Mouse (Mus musculus): Measurements from ENCODE around the gene Enpp1. TPM values are rescaled to one million over a fixed set of nuclear protein-coding genes. Genes with fewer than 3 reads are reported as not detected.
A peak's percentile ranks its signal among the peaks of the same experiment; 100 is the strongest.

Gene Enpp1
- polyA plus RNA-seq, 2 experiments: 0.52 to 2.3 TPM

- Histone ChIP-seq H3K27ac (no peak overlapping the region), H3K36me3 (replicated peaks; ENCODE audit: control insufficient read depth, insufficient read depth, low read depth) (no peaks in the 10 kb centered on the region), H3K27me3 (ENCODE audit: control insufficient read depth, insufficient read depth, low read length) (peaks cover 13% of the 10 kb centered on the region), H3K4me1 (replicated peaks; ENCODE audit: control insufficient read depth in 2 of 2, insufficient read depth in 2 of 2, low read length in 1 of 2) (no peaks in the 10 kb centered on the region), H3K9ac (replicated peaks) (no peak overlapping the region), H3K9me3 (ENCODE audit: control insufficient read depth, low read length) (no peaks in the 10 kb centered on the region), H3K4me3 (ENCODE audit: insufficient read depth in 1 of 2, low read depth in 2 of 2, low read length in 2 of 2) (no peak overlapping the region), H3K4me2 (ENCODE audit: low read depth) (no peak overlapping the region)
- 65% methylated on average over 5 of the region's 5 CpGs for WGBS (ENCODE audit: insufficient replicate concordance)
- DNase-seq (ENCODE audit: low read depth in 3 of 3, low spot score in 3 of 3): no peak
- no peak for ATAC-seq (ENCODE audit: insufficient read depth)
- no peak for TF ChIP-seq EP300 (IDR thresholded peaks at IDR 0.05; ENCODE audit: low read depth)
- TF ChIP-seq CTCF (IDR thresholded peaks at IDR 0.05; ENCODE audit: low read depth): no peak
These were observed 112.2 kb downstream of the Enpp1 start for GRCm38 (mm10) chr10:24599802-24600201.

- WGBS (ENCODE audit: insufficient replicate concordance): 78% methylated on average over 6 of the region's 6 CpGs
- Histone ChIP-seq H3K4me2 (ENCODE audit: low read depth) (no peak overlapping the region), H3K4me1 (replicated peaks; ENCODE audit: control insufficient read depth in 2 of 2, insufficient read depth in 2 of 2, low read length in 1 of 2) (no peaks in the 10 kb centered on the region; a peak in 1 of 4 replicates), H3K27ac (no peak overlapping the region), H3K36me3 (replicated peaks; ENCODE audit: control insufficient read depth, insufficient read depth, low read depth) (no peaks in the 10 kb centered on the region), H3K27me3 (ENCODE audit: control insufficient read depth, insufficient read depth, low read length) (peaks cover 13% of the 10 kb centered on the region), H3K4me3 (ENCODE audit: insufficient read depth in 1 of 2, low read depth in 2 of 2, low read length in 2 of 2) (no peak overlapping the region), H3K9me3 (ENCODE audit: control insufficient read depth, low read length) (no peaks in the 10 kb centered on the region), H3K9ac (replicated peaks) (no peak overlapping the region)
- DNase-seq (ENCODE audit: low read depth in 3 of 3, low spot score in 3 of 3): no peak
- no peak for TF ChIP-seq EP300 (IDR thresholded peaks at IDR 0.05; ENCODE audit: low read depth)
- no peak for ATAC-seq (ENCODE audit: insufficient read depth)
These were observed 113.3 kb downstream of the Enpp1 start for GRCm38 (mm10) chr10:24598693-24599092.

- ATAC-seq (ENCODE audit: insufficient read depth) (no peak), DNase-seq (ENCODE audit: low read depth in 3 of 3, low spot score in 3 of 3) (no peak)
- H3K4me2 ChIP-seq (ENCODE audit: low read depth): no peak overlapping the region
- H3K9ac ChIP-seq (replicated peaks): no peak overlapping the region
- no peak overlapping the region for H3K27ac ChIP-seq
- H3K36me3 ChIP-seq (replicated peaks; ENCODE audit: control insufficient read depth, insufficient read depth, low read depth): no peaks in the 10 kb centered on the region
- no peaks in the 10 kb centered on the region; a peak in 1 of 4 replicates for H3K4me1 ChIP-seq (replicated peaks; ENCODE audit: control insufficient read depth in 2 of 2, insufficient read depth in 2 of 2, low read length in 1 of 2)
- WGBS (ENCODE audit: insufficient replicate concordance): 74% methylated on average over 4 of the region's 4 CpGs
- TF ChIP-seq EP300 (IDR thresholded peaks at IDR 0.05; ENCODE audit: low read depth): no peak
- no peak for TF ChIP-seq CTCF (IDR thresholded peaks at IDR 0.05; ENCODE audit: low read depth)
- peaks cover 13% of the 10 kb centered on the region for H3K27me3 ChIP-seq (ENCODE audit: control insufficient read depth, insufficient read depth, low read length)
- H3K4me3 ChIP-seq (ENCODE audit: insufficient read depth in 1 of 2, low read depth in 2 of 2, low read length in 2 of 2): no peak overlapping the region
- no peaks in the 10 kb centered on the region for H3K9me3 ChIP-seq (ENCODE audit: control insufficient read depth, low read length)
These were observed 114.2 kb downstream of the Enpp1 start for GRCm38 (mm10) chr10:24597789-24598188.

GRCm38 (mm10) chr10:24596869-24597339 lies 115.1 kb downstream of the Enpp1 start:
- DNase-seq (ENCODE audit: low read depth in 3 of 3, low spot score in 3 of 3) (no peak), ATAC-seq (ENCODE audit: insufficient read depth) (no peak)
- Histone ChIP-seq H3K4me1 (replicated peaks; ENCODE audit: control insufficient read depth in 2 of 2, insufficient read depth in 2 of 2, low read length in 1 of 2) (no peaks in the 10 kb centered on the region; a peak in 1 of 4 replicates), H3K27ac (no peak overlapping the region), H3K9ac (replicated peaks) (no peak overlapping the region), H3K27me3 (ENCODE audit: control insufficient read depth, insufficient read depth, low read length) (peaks cover 13% of the 10 kb centered on the region), H3K4me2 (ENCODE audit: low read depth) (no peak overlapping the region), H3K4me3 (ENCODE audit: insufficient read depth in 1 of 2, low read depth in 2 of 2, low read length in 2 of 2) (no peak overlapping the region), H3K9me3 (ENCODE audit: control insufficient read depth, low read length) (no peaks in the 10 kb centered on the region), H3K36me3 (replicated peaks; ENCODE audit: control insufficient read depth, insufficient read depth, low read depth) (no peaks in the 10 kb centered on the region)
- TF ChIP-seq EP300 (IDR thresholded peaks at IDR 0.05; ENCODE audit: low read depth) (no peak), CTCF (IDR thresholded peaks at IDR 0.05; ENCODE audit: low read depth) (no peak)
- 54% methylated on average over 7 of the region's 7 CpGs for WGBS (ENCODE audit: insufficient replicate concordance)

- TF ChIP-seq CTCF (IDR thresholded peaks at IDR 0.05; ENCODE audit: low read depth): no peak
- no peak for TF ChIP-seq EP300 (IDR thresholded peaks at IDR 0.05; ENCODE audit: low read depth)
- Histone ChIP-seq H3K36me3 (replicated peaks; ENCODE audit: control insufficient read depth, insufficient read depth, low read depth) (no peaks in the 10 kb centered on the region), H3K4me2 (ENCODE audit: low read depth) (peak overlapping the region; percentile 44), H3K4me1 (replicated peaks; ENCODE audit: control insufficient read depth in 2 of 2, insufficient read depth in 2 of 2, low read length in 1 of 2) (no peaks in the 10 kb centered on the region; a peak in 1 of 4 replicates), H3K27ac (no peak overlapping the region), H3K4me3 (ENCODE audit: insufficient read depth in 1 of 2, low read depth in 2 of 2, low read length in 2 of 2) (peak overlapping the region; percentile 23 to 38; a peak in 3 of 4 replicates), H3K27me3 (ENCODE audit: control insufficient read depth, insufficient read depth, low read length) (peaks cover 13% of the 10 kb centered on the region), H3K9ac (replicated peaks) (no peak overlapping the region), H3K9me3 (ENCODE audit: control insufficient read depth, low read length) (no peaks in the 10 kb centered on the region)
- DNase-seq (ENCODE audit: low read depth in 3 of 3, low spot score in 3 of 3): no peak
- no peak for ATAC-seq (ENCODE audit: insufficient read depth)
- 27% methylated on average over 31 of the region's 31 CpGs for WGBS (ENCODE audit: insufficient replicate concordance)
These were observed 115.7 kb downstream of the Enpp1 start for GRCm38 (mm10) chr10:24596003-24596868.
